Mouse (Mus musculus): ENCODE measurements at regions not wholly inside any gene's neighbourhood (a gene's known extent, or its start where the extent isn't known, plus 50 kb on each side); places are given as distances from the start of the nearest gene placed in this dataset.

DNA sequence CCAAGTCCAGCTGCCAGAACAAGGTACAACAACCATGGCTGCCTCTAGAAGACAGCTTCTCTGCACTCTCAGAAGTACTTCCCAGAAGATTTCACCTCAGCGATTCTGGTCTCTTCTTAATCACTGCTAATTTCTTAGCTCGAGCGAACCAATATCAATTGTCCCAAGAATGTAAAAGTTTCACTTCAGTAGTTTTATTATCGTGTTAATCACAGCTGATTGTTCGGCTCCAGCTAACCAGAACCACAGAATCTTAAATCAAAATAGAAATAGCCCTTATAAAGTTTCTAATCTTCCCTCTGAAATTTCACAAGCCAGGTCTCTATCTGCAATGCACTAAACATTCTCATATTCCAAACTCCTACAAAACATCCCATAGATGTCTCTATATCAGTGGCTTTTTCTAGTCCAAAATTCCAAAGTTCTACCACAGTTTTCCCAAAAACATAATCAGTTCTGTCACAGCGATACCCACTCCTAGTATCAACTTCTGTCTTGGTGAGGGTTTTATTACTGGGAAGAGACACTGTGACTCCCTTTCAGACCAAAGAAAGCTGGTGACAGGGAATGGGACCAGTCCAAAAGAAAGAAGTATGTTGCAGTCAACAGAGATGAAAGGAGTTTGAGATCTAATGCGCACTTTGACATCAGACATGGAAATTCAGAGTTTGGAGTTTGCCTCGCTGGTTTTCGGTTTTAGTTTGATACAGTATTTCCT, 130.2 kb downstream of the Gm10283 start:
- Histone ChIP-seq H3K9ac (ENCODE audit: low read length) (no peak overlapping the region), H3K9me3 (replicated peaks; ENCODE audit: control insufficient read depth, low read length) (no peaks in the 10 kb centered on the region), H3K27me3 (replicated peaks; ENCODE audit: control insufficient read depth, insufficient read depth, low read length) (no peaks in the 10 kb centered on the region), H3K4me1 (ENCODE audit: control insufficient read depth, insufficient read depth, low read length) (no peaks in the 10 kb centered on the region), H3K27ac (ENCODE audit: low read depth, low read length) (no peak overlapping the region), H3K4me2 (ENCODE audit: low read length) (no peak overlapping the region), H3K36me3 (ENCODE audit: control insufficient read depth, insufficient read depth, low read length) (no peaks in the 10 kb centered on the region), H3K4me3 (ENCODE audit: low read depth, low read length) (no peak overlapping the region)
- no peak for ATAC-seq
- no peak for DNase-seq (ENCODE audit: low spot score)
- 86% methylated on average over 9 of the region's 9 CpGs for WGBS

DNA sequence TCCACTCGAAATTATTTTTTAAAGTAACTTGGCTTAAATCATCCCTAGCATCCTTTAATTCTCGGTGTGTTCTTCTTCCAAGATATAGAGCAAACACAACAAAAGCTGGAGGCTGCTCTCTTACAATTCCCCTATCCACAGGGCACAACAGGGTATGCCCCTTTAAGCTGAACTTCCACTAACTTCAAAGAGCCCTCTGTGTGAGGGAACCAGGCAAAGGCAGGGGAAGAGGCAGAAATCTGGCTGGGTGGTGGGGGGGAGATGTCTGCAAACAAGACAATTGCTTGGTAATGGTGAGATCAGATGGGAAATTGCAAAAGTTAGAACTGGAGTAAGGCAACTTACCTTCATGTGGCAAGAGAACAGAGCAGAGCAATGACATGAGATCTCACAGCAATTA, 154.7 kb downstream of the Gm10283 start:
- no peak overlapping the region for H3K4me2 ChIP-seq (ENCODE audit: low read length)
- H3K4me3 ChIP-seq (ENCODE audit: low read depth, low read length): no peak overlapping the region
- H3K4me1 ChIP-seq (ENCODE audit: control insufficient read depth, insufficient read depth, low read length): no peaks in the 10 kb centered on the region
- no peaks in the 10 kb centered on the region for H3K9me3 ChIP-seq (replicated peaks; ENCODE audit: control insufficient read depth, low read length)
- H3K27ac ChIP-seq (ENCODE audit: low read depth, low read length): no peak overlapping the region
- 45% methylated on average over 2 of the region's 2 CpGs for WGBS
- H3K27me3 ChIP-seq (replicated peaks; ENCODE audit: control insufficient read depth, insufficient read depth, low read length): no peaks in the 10 kb centered on the region
- no peak for ATAC-seq
- no peak overlapping the region for H3K9ac ChIP-seq (ENCODE audit: low read length)
- H3K36me3 ChIP-seq (ENCODE audit: control insufficient read depth, insufficient read depth, low read length): no peaks in the 10 kb centered on the region
- peak; percentile 8 for DNase-seq (ENCODE audit: low spot score)

DNA sequence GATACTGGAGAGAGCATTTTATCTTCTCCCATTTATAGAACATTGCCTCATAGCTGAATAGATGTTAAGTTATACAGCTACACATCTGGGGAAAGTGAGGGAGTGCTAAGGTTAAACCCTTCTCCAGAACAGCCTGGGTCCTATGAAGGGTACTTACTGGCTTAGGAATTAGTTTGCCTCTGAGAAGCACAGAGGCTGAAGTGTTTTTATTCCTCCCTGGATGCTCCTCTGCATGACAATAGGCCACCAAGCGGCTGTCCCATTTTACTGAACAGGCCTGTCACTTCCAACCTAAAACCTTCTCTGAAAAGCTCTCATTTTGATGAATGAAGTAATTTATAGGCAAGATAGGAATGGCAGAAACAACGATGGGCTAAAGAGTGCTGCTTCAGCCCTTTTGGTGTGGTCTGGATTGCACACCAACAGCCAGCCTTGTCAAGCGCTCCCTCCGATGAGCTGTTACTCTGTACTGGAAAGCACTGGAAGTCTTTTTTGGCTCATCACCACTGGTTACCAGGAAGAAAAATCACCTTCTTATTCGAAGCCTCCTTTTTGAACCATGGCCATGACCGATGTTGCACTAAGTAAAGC, 157.1 kb downstream of the Gm10283 start:
- no peaks in the 10 kb centered on the region for H3K4me1 ChIP-seq (ENCODE audit: control insufficient read depth, insufficient read depth, low read length)
- H3K4me2 ChIP-seq (ENCODE audit: low read length): no peak overlapping the region
- no peak overlapping the region for H3K27ac ChIP-seq (ENCODE audit: low read depth, low read length)
- H3K36me3 ChIP-seq (ENCODE audit: control insufficient read depth, insufficient read depth, low read length): no peaks in the 10 kb centered on the region
- 39% methylated on average over 6 of the region's 6 CpGs for WGBS
- DNase-seq (ENCODE audit: low spot score): peak; percentile 7
- no peaks in the 10 kb centered on the region for H3K9me3 ChIP-seq (replicated peaks; ENCODE audit: control insufficient read depth, low read length)
- no peaks in the 10 kb centered on the region for H3K27me3 ChIP-seq (replicated peaks; ENCODE audit: control insufficient read depth, insufficient read depth, low read length)
- H3K9ac ChIP-seq (ENCODE audit: low read length): no peak overlapping the region
- no peak overlapping the region for H3K4me3 ChIP-seq (ENCODE audit: low read depth, low read length)
- ATAC-seq: no peak

DNA sequence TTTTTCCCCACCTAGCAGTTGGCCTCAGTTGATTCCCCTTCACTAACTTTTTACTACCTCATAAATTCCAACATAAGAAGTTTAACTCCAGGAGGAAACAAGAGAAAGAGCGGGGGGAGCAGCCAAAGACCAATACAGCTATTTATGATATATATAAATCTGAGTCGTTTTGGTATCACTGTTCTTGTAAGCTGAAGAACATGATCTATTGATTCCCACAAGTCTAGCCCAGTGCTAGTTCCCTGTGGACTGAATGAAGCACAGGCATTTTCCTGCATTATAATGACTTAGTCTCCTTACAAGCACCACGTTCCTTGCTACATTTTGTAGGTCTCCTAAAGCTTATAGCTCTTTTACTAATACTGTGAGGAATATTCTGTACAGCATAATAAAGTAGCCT, 187.5 kb downstream of the Gm10283 start:
- Histone ChIP-seq H3K4me1 (ENCODE audit: control insufficient read depth, insufficient read depth, low read length) (no peaks in the 10 kb centered on the region), H3K27me3 (replicated peaks; ENCODE audit: control insufficient read depth, insufficient read depth, low read length) (no peaks in the 10 kb centered on the region), H3K9ac (ENCODE audit: low read length) (no peak overlapping the region), H3K4me2 (ENCODE audit: low read length) (no peak overlapping the region), H3K36me3 (ENCODE audit: control insufficient read depth, insufficient read depth, low read length) (no peaks in the 10 kb centered on the region), H3K27ac (ENCODE audit: low read depth, low read length) (no peak overlapping the region), H3K4me3 (ENCODE audit: low read depth, low read length) (no peak overlapping the region), H3K9me3 (replicated peaks; ENCODE audit: control insufficient read depth, low read length) (no peaks in the 10 kb centered on the region)
- ATAC-seq (no peak), DNase-seq (ENCODE audit: low spot score) (no peak)
- WGBS: 77% methylated on average over 3 of the region's 3 CpGs

DNA sequence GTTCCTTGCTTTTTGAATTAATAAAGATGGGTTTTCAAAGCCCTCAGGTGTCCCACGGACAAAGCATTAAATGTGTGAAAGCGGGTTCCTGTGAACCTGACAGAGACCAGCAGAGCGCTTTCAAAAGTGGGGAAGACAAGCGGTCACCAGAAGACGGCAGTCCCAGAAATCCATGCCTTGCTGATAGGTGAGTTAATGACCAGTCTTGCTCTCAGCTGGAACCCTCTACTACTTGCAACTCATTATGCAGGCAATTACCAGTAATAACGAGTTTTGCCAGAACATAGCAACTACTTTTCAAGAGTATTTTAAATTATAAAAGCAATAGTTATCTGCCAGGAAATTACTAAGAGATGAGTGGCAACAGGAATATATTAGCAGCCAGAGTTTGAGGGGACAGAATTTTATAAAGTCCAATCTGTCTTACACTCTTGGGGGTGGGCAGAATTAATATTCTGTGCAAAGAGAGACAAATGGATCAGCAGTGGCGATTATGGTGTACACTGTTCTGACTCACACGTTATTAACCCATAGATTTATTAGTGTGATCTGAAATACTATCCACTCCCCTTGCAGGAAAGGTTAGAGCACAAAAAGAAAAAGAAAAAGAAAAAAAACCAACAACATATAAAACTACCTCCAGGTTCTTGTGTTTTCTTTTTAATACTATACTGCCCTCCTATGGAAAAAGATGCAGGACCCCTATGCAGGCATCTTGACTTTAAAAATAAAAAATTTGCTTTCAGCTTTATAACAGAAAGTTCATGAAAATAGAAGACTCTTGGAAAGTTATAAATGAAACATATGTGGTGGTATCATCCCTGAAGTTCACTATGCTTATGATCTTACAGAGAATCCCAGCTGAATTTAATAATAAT, 188.8 kb downstream of the Gm10283 start:
- no peak overlapping the region for H3K9ac ChIP-seq (ENCODE audit: low read length)

DNA sequence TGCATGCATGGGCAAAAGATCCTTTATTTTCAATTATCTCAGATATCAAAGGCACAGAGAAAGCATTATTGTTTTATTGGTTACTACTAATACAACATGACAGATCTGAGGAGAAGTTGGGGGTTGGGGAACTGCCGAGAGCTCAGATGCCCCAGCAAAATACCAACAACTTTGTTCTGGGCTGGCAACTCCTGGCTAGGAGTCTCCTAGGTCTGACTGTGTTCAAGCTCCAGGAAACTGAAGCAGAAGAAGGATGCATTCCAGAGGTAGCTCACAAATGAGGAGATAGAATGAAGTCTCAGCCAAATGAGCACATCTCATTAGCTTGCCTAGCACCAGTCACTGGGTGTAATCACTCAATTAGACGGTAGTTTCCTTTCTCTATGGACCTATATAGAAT, 192.9 kb downstream of the Gm10283 start:
- H3K9me3 ChIP-seq (replicated peaks; ENCODE audit: control insufficient read depth, low read length): no peaks in the 10 kb centered on the region

More for the DNA sequence above, 188.8 kb downstream of the Gm10283 start:
- H3K27ac ChIP-seq (ENCODE audit: low read depth, low read length): no peak overlapping the region
- H3K36me3 ChIP-seq (ENCODE audit: control insufficient read depth, insufficient read depth, low read length): no peaks in the 10 kb centered on the region
- DNase-seq (ENCODE audit: low spot score): peak; percentile 41
- no peaks in the 10 kb centered on the region for H3K9me3 ChIP-seq (replicated peaks; ENCODE audit: control insufficient read depth, low read length)
- no peak for ATAC-seq
- no peaks in the 10 kb centered on the region for H3K27me3 ChIP-seq (replicated peaks; ENCODE audit: control insufficient read depth, insufficient read depth, low read length)
- no peak overlapping the region for H3K4me2 ChIP-seq (ENCODE audit: low read length)
- 31% methylated on average over 8 of the region's 8 CpGs for WGBS
- H3K4me1 ChIP-seq (ENCODE audit: control insufficient read depth, insufficient read depth, low read length): no peaks in the 10 kb centered on the region
- no peak overlapping the region for H3K4me3 ChIP-seq (ENCODE audit: low read depth, low read length)

DNA sequence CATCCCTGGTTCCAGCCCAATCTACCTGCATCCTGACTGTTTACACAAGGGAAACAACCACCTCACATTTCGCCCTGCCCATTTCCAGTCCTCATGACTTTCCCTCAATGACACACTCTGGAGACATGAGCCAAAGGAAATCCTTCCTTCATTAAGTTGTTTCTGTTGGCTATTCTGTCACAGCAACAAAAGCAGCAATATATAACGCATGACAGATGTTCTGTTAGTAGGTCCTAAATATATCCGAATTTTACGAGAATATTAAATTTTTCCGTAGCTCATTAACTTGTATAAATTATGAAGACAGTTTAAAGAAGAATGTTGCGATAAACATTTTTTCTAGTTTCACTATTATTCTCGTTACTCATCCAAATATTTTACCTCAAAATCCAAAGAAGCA, 201.7 kb downstream of the Gm10283 start:
- H3K9ac ChIP-seq (ENCODE audit: low read length): no peak overlapping the region
- DNase-seq (ENCODE audit: low spot score): no peak
- WGBS: 77% methylated on average over 7 of the region's 7 CpGs
- no peak overlapping the region for H3K27ac ChIP-seq (ENCODE audit: low read depth, low read length)
- no peaks in the 10 kb centered on the region for H3K36me3 ChIP-seq (ENCODE audit: control insufficient read depth, insufficient read depth, low read length)
- no peaks in the 10 kb centered on the region for H3K9me3 ChIP-seq (replicated peaks; ENCODE audit: control insufficient read depth, low read length)
- H3K4me3 ChIP-seq (ENCODE audit: low read depth, low read length): no peak overlapping the region
- no peak for ATAC-seq
- no peak overlapping the region for H3K4me2 ChIP-seq (ENCODE audit: low read length)
- H3K27me3 ChIP-seq (replicated peaks; ENCODE audit: control insufficient read depth, insufficient read depth, low read length): no peaks in the 10 kb centered on the region
- H3K4me1 ChIP-seq (ENCODE audit: control insufficient read depth, insufficient read depth, low read length): no peaks in the 10 kb centered on the region

More for the DNA sequence above, 192.9 kb downstream of the Gm10283 start:
- Histone ChIP-seq H3K27ac (ENCODE audit: low read depth, low read length) (no peak overlapping the region), H3K9ac (ENCODE audit: low read length) (no peak overlapping the region), H3K4me3 (ENCODE audit: low read depth, low read length) (no peak overlapping the region), H3K4me2 (ENCODE audit: low read length) (no peak overlapping the region), H3K4me1 (ENCODE audit: control insufficient read depth, insufficient read depth, low read length) (no peaks in the 10 kb centered on the region), H3K27me3 (replicated peaks; ENCODE audit: control insufficient read depth, insufficient read depth, low read length) (no peaks in the 10 kb centered on the region), H3K36me3 (ENCODE audit: control insufficient read depth, insufficient read depth, low read length) (no peaks in the 10 kb centered on the region)
- WGBS: 39% methylated on average over 2 of the region's 2 CpGs
- ATAC-seq (no peak), DNase-seq (ENCODE audit: low spot score) (no peak)

DNA sequence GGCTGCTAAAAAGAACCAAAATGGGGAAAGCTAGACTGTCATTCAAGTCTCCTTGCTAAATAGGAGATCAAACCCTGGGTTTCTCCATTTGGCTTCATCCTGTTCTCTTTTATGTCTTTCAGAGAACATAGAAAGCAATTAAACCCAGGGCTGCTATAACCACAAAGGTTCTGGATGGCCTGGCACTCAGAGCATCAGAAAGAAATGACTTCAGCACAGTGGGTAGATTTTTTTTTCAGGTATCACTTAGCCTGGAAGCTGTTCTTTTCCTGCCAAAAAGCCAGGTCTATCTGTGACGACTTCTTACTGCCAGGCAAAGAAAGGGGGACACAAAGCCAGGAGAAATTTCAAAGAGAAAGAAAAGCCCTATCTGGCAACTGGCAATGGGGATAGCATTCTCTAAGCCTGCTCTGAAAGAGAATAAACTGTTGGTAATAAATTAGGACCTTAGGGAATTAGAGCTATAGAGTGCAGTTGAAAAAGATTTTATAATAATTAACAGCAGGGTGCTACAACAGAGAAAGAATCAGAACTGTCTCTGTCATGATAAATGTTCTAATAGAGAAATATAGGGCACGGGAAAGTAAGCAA, 225.7 kb downstream of the Gm10283 start:
- no peak overlapping the region for H3K27ac ChIP-seq (ENCODE audit: low read depth, low read length)
- peak; percentile 41 for DNase-seq (ENCODE audit: low spot score)

More for the DNA sequence above, 225.7 kb downstream of the Gm10283 start:
- Histone ChIP-seq H3K4me2 (ENCODE audit: low read length) (no peak overlapping the region), H3K4me3 (ENCODE audit: low read depth, low read length) (no peak overlapping the region), H3K9me3 (replicated peaks; ENCODE audit: control insufficient read depth, low read length) (no peaks in the 10 kb centered on the region), H3K27me3 (replicated peaks; ENCODE audit: control insufficient read depth, insufficient read depth, low read length) (no peaks in the 10 kb centered on the region), H3K4me1 (ENCODE audit: control insufficient read depth, insufficient read depth, low read length) (no peaks in the 10 kb centered on the region), H3K36me3 (ENCODE audit: control insufficient read depth, insufficient read depth, low read length) (no peaks in the 10 kb centered on the region), H3K9ac (ENCODE audit: low read length) (no peak overlapping the region)
- WGBS: 25% methylated on average over 2 of the region's 2 CpGs
- 0 out of 2 replicates have a peak, but pooled peaks have one; percentile 26 for ATAC-seq
